Mouse (Mus musculus) cortical plate, adult 2 months (tissue): ENCODE data around the gene Fam170b. TPM values are rescaled to one million over a fixed set of nuclear protein-coding genes. Genes with fewer than 3 reads are reported as not detected.

Experiments
- H3K27ac ChIP-seq: fragments of 200-500 bp; 2 replicates; pipeline ENCODE4 v1.5.1; 2012; ENCODE audit warnings: low read length, control low read depth, inconsistent platforms; ENCODE audit not compliant: insufficient read depth
- H3K4me1 ChIP-seq: fragments of 200-500 bp; 2 replicates; pipeline ENCODE4 v1.6.1; 2011; ENCODE audit warnings: low read length; ENCODE audit not compliant: control insufficient read depth, insufficient read depth
- H3K4me3 ChIP-seq: fragments of 200-500 bp; 2 replicates; pipeline ENCODE4 v1.5.1; 2011; ENCODE audit warnings: mild to moderate bottlenecking, low read length, control low read depth; ENCODE audit not compliant: insufficient read depth
- CTCF ChIP-seq: fragments of 200-500 bp; IDR thresholded peaks from 2 replicates; pipeline ENCODE4 v1.5.1; 2011; ENCODE audit warnings: mild to moderate bottlenecking, control low read depth, low read length; ENCODE audit not compliant: insufficient read depth; ENCODE audit errors: extremely low read depth
- POLR2A ChIP-seq: fragments of 200-500 bp; IDR thresholded peaks from 2 replicates; pipeline ENCODE4 v1.6.1; 2011; ENCODE audit warnings: mild to moderate bottlenecking, low read length, control low read depth; ENCODE audit not compliant: insufficient read depth; ENCODE audit errors: extremely low read depth
- polyA plus RNA-seq: library from polyadenylated mRNA; depleted of rRNA; stranded (reverse); fragments of >200 nt; gene quantifications from 2 replicates; pipeline ENCODE4 v1.2.3, GENCODE M21; 2012; rRNA removed

Fam170b gene
- polyA plus RNA-seq, 1 experiment, result not detected

DNA sequence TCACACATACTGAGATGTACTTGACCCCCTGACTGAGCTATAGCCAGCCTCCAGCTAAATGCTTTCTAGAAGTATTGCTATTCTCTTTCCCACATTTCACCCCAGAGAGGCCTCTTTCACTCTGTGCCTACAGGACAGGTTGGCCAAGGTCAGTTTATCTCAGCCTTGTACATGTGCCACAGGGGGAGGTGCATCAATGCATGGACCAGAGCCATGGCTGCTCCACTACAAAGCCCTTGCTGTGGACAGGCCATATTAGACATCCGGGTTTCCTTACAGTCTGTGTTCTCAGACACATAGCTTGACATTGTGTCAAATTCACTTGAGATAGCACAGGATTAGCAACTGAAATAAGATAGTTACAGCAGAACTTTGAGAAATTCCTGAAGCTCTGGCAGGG is 47.9 kb downstream of the Fam170b start:
- Histone ChIP-seq H3K4me3 (no peak overlapping the region), H3K27ac (no peak overlapping the region), H3K4me1 (no peaks in the 10 kb centered on the region)
- no peak for TF ChIP-seq POLR2A
- no peak for TF ChIP-seq CTCF

Other genes starting within 250 kb of the Fam170b start
- 0.06 TPM in 2 replicates for gene Prrxl1, start 234.6 kb upstream of the Fam170b start, polyA plus RNA-seq
- 0.21 and 0.25 TPM in 2 replicates for gene 3425401B19Rik, start 148.7 kb upstream of the Fam170b start, polyA plus RNA-seq
- gene Tmem273, start 48.0 kb upstream of the Fam170b start, polyA plus RNA-seq, result 2.2 and 2.5 TPM in 2 replicates
- 3.3 and 3.9 TPM in 2 replicates for gene Vstm4, start 22.8 kb downstream of the Fam170b start, polyA plus RNA-seq
- gene Lrrc18, start 157.4 kb downstream of the Fam170b start, polyA plus RNA-seq, result 0.28 and 0.56 TPM in 2 replicates